Mouse (Mus musculus): Measurements from ENCODE around the gene Rabggta.

DNA sequence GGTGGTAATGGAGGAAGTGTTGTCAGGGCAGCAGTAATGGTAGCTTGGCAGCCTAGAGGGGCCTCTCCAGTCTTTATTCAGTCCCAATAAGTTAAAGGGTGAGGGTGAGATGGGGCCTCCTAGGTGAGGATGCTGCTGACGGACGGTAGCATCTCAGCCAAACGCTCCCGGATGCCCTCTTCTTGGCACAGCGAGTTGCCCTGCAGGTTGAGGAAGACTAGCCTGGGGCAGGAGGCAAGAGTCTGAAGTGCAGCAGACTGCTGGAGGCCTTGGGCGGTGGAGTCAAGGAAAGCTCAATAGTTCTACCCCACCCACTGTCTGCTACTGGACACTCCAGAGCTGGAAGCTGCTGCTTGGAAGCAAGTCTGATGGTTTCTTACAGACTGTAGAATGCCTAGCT, 5.8 kb downstream of the Rabggta start:
- TF ChIP-seq ZC3H11A (IDR thresholded peaks at IDR 0.05; ENCODE audit: borderline replicate concordance, low read depth, low read length) (no peak), ZNF384 (IDR thresholded peaks at IDR 0.05; ENCODE audit: low read depth, low read length) (no peak), CHD2 (IDR thresholded peaks at IDR 0.05; ENCODE audit: low read depth, low read length) (no peak), HCFC1 (IDR thresholded peaks at IDR 0.05; ENCODE audit: borderline replicate concordance, insufficient read depth, low read length) (no peak), MAFK (IDR thresholded peaks at IDR 0.05; ENCODE audit: insufficient read depth, low read depth, low read length) (no peak)

Data from ES-E14 (cell line).